Mouse (Mus musculus) ES-E14 (cell line): ENCODE results near the gene Exoc6. TPM values are rescaled to one million over a fixed set of nuclear protein-coding genes. Genes with fewer than 3 reads are reported as not detected.

ENCODE experiments used
- DNase-seq: peaks from one replicate; pipeline ENCODE4 v3.0.0-alpha.2; 2013; ENCODE audit warnings: low read depth, low spot score
- H3K27ac ChIP-seq: 2 replicates; pipeline ENCODE4 v1.5.1; 2012; ENCODE audit warnings: low read depth, mild to moderate bottlenecking, low read length, moderate library complexity, mixed read lengths; ENCODE audit not compliant: poor library complexity, insufficient read depth, severe bottlenecking
- H3K36me3 ChIP-seq: 2 replicates; pipeline ENCODE4 v1.6.1; 2012; ENCODE audit warnings: mild to moderate bottlenecking, low read length, moderate library complexity, mixed read lengths; ENCODE audit not compliant: control insufficient read depth, poor library complexity, insufficient read depth, severe bottlenecking
- H3K4me1 ChIP-seq, 2 experiments: fragments of 150-350 bp in 1 of 2; sonication (generic) in 1 of 2; 2 replicates each; pipeline ENCODE4 v1.6.1; 2012; ENCODE audit warnings: low read length in 2 of 2, mild to moderate bottlenecking in 1 of 2, mixed read lengths in 1 of 2; ENCODE audit not compliant: control insufficient read depth in 2 of 2, insufficient read depth in 2 of 2, poor library complexity in 1 of 2
- H3K4me3 ChIP-seq, 2 experiments: fragments of 150-350 bp in 1 of 2; sonication (generic) in 1 of 2; 2 replicates each; pipeline ENCODE4 v1.5.1; 2012; ENCODE audit warnings: low read length in 2 of 2, low read depth in 1 of 2, mild to moderate bottlenecking in 1 of 2, mixed read lengths in 1 of 2; ENCODE audit not compliant: insufficient read depth in 1 of 2, poor library complexity in 1 of 2, severe bottlenecking in 1 of 2
- H3K9ac ChIP-seq: 2 replicates; pipeline ENCODE4 v1.6.1; 2012; ENCODE audit warnings: low read depth, mild to moderate bottlenecking, low read length, mixed read lengths; ENCODE audit not compliant: poor library complexity, insufficient read depth, severe bottlenecking
- H3K9me3 ChIP-seq: fragments of 150-350 bp; sonication (generic); 2 replicates; pipeline ENCODE4 v1.6.1; 2012; ENCODE audit warnings: low read depth, mild to moderate bottlenecking, low read length; ENCODE audit not compliant: control insufficient read depth, insufficient read depth
- CHD2 ChIP-seq: IDR thresholded peaks from 2 replicates; pipeline ENCODE4 v1.6.1; 2014; ENCODE audit warnings: mild to moderate bottlenecking, low read depth, low read length, inconsistent platforms
- HCFC1 ChIP-seq: IDR thresholded peaks from 2 replicates; pipeline ENCODE4 v1.6.1; 2012; ENCODE audit warnings: low read length, inconsistent platforms, borderline replicate concordance; ENCODE audit not compliant: insufficient read depth
- MAFK ChIP-seq: IDR thresholded peaks from 2 replicates; pipeline ENCODE4 v1.6.1; 2014; ENCODE audit warnings: mild to moderate bottlenecking, low read depth, low read length, inconsistent platforms; ENCODE audit not compliant: insufficient read depth
- ZC3H11A ChIP-seq: IDR thresholded peaks from 2 replicates; pipeline ENCODE4 v1.6.1; 2012; ENCODE audit warnings: low read depth, mild to moderate bottlenecking, inconsistent platforms, low read length, borderline replicate concordance
- ZNF384 ChIP-seq: IDR thresholded peaks from 2 replicates; pipeline ENCODE4 v1.6.1; 2012; ENCODE audit warnings: low read depth, low read length, inconsistent platforms
- in situ Hi-C, 2 experiments: fragments of 600-800 bp; cut with MboI; formaldehyde crosslinking; loops; one replicate each; pipeline ENCODE4 v1.15.1; 2025; ENCODE audit warnings: low sequenced_read_pairs in 2 of 2, inconsistent platforms in 1 of 2; ENCODE audit not compliant: unreplicated experiment in 2 of 2
- total RNA-seq: library from RNA; depleted of rRNA; stranded (reverse); fragments of 300-350 nt; gene quantifications from 2 replicates; pipeline ENCODE4 v1.2.3, GENCODE M21; 2012

Gene Exoc6
- total RNA-seq, 1 experiment, result 10.1 TPM

DNA sequence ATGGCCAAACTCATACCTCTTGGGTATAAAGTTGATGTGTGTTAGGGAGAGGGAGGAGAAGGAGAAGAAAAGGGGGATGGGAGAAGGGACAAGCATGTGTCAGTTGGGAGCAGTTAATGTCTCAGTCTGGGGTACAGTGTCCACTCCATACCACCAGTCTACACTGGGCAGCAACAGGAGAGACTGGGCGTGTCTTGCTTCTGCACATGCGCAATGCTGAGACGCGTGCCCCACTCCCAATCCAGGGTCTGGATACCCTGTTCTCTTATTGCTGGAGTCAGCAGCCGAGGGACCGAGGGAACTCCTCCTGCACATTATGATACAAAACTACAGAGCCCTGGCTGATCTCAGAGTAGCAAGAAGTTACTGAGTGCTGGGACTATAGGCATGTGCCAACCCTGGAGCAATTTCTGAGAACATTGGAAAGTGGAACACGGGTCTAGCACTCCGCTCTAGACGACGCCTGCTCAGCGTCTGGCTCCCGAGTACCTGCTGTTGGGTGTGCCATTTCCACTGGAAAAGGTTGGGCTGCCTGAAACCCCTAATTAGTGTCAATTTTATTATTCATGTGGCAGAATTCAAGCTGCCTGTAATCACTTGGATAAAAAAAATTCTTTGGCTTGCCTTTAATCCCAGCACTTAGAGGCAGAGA, 166.4 kb downstream of the Exoc6 start:
- Histone ChIP-seq H3K9me3 (no peaks in the 10 kb centered on the region), H3K27ac (no peak overlapping the region), H3K36me3 (no peaks in the 10 kb centered on the region), H3K4me3 (no peak overlapping the region), H3K4me1 (0 out of 4 replicates have a peak, but pooled peaks cover 0 to 1% of the 10 kb centered on the region in 2 experiments), H3K9ac (no peak overlapping the region)
- in situ Hi-C loops, result no loop called here
- no peak for DNase-seq
- TF ChIP-seq ZC3H11A, result no peak
- no peak for TF ChIP-seq CHD2
- TF ChIP-seq MAFK, result no peak
- no peak for TF ChIP-seq HCFC1

DNA sequence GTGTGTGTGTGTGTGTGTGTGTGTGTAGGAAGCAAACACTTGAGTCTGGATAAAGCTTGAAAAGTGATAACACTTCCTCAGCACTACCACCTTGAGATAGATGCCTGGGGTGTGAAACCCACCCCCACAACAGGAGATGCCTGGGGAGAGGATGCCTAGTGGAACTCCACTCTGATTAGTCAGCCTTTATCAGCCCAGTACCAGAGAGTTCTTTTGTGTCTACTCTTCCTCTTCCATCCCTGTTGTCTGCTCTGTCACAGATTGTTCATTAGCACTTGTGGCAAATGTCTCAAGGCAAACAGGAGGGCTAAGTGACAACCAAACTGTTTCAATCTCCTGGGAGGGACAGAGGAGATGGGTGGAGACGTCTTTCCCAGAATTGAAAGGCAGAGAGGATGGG, 168.9 kb downstream of the Exoc6 start:
- H3K9me3 ChIP-seq, result no peaks in the 10 kb centered on the region
- in situ Hi-C loops, result no loop called here

DNA sequence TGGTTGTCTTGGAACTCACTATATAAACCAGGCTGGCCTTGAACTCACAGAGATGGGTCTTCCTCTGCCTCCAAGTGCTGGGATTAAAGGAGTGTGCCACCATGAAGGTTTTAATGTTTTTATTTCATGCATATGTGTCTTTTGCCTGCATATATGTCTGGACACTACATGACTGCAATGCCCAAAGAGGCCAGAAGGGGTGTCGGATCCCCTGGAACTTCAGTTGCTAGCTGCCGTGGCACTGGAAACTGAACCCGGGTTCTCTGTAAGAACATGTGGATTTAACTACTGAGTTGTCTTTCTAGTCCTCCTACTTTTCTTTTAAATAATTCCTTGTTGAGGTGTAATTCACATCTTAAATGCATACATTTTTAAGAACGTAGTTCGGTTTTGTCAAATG, 174.4 kb downstream of the Exoc6 start:
- H3K9ac ChIP-seq, result no peak overlapping the region
- H3K4me1 ChIP-seq, result no peaks in the 10 kb centered on the region
- no peak overlapping the region for H3K4me3 ChIP-seq
- in situ Hi-C loops, result no loop called here
- no peak overlapping the region for H3K27ac ChIP-seq
- TF ChIP-seq ZC3H11A (no peak), CHD2 (no peak), HCFC1 (no peak), ZNF384 (no peak), MAFK (no peak)
- no peaks in the 10 kb centered on the region for H3K36me3 ChIP-seq
- H3K9me3 ChIP-seq, result no peaks in the 10 kb centered on the region
- no peak for DNase-seq

More for the DNA sequence above, 168.9 kb downstream of the Exoc6 start:
- Histone ChIP-seq H3K9ac (no peak overlapping the region), H3K36me3 (no peaks in the 10 kb centered on the region), H3K4me3 (no peak overlapping the region), H3K27ac (no peak overlapping the region), H3K4me1 (0 out of 4 replicates have a peak, but pooled peaks cover 0 to 1% of the 10 kb centered on the region in 2 experiments)
- DNase-seq, result no peak
- TF ChIP-seq ZNF384 (no peak), HCFC1 (no peak), ZC3H11A (no peak), CHD2 (no peak)

DNA sequence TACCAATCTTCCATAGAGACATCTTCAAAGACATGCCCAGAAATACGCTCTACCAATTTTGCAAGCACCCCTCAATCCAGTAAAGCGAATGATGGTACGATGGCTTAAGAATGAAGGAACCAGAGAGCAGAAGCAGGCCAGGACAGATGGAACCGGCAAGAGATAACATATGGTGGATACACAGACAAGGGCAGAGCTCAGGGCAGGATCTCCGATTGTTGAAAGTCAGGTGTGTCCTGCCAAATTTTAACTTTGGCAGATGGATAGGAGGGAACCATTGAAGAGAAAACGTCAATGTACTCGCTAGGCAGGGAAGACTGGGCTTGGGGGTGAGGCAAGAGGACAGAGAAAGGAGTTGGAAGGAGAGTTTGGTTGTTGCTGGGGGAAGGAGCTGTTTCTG, 176.4 kb downstream of the Exoc6 start:
- Histone ChIP-seq H3K36me3 (no peaks in the 10 kb centered on the region), H3K9me3 (no peaks in the 10 kb centered on the region), H3K27ac (no peak overlapping the region), H3K9ac (no peak overlapping the region), H3K4me1 (peaks cover 0 to 2% of the 10 kb centered on the region in 2 experiments; a peak in 1 of 4 replicates), H3K4me3 (no peak overlapping the region)
- TF ChIP-seq HCFC1 (no peak), ZC3H11A (no peak), MAFK (no peak), ZNF384 (no peak), CHD2 (no peak)
- in situ Hi-C loops, result no loop called here
- DNase-seq, result no peak

DNA sequence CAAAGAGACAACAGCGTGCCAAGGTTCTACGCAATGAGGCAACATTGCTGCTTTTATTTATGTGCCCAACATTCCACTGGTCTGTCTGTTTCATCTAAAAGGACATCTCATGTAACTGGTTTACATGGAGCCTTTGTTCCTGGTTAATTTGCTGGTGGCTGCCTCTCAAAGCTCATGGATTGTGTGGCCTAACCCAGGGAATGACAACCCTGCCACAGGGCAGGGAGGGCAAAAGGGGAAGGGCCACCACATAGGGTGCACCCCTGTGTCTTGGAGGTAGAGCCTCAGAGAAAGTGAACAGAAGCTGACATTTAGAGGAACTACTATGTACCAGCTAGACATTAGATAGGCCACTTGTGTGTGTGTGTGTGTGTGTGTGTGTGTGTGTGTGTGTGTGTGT, 177.1 kb downstream of the Exoc6 start:
- TF ChIP-seq HCFC1 (no peak), MAFK (no peak), CHD2 (no peak), ZC3H11A (no peak), ZNF384 (no peak)
- in situ Hi-C loops, result no loop called here
- no peak overlapping the region for H3K27ac ChIP-seq
- H3K4me1 ChIP-seq, result peaks cover 0 to 2% of the 10 kb centered on the region in 2 experiments; a peak in 1 of 4 replicates
- no peak for DNase-seq
- H3K4me3 ChIP-seq, result no peak overlapping the region
- H3K9me3 ChIP-seq, result no peaks in the 10 kb centered on the region
- no peak overlapping the region for H3K9ac ChIP-seq
- H3K36me3 ChIP-seq, result no peaks in the 10 kb centered on the region
